Mouse (Mus musculus): ENCODE data around the gene Fndc11.

GRCm38 (mm10) chr2:181188681-181189080, 31.1 kb upstream of the Fndc11 start:
- no peak for TF ChIP-seq CTCF (IDR thresholded peaks at IDR 0.05; ENCODE audit: low read depth, low read length)
- no peak for TF ChIP-seq POLR2A (IDR thresholded peaks at IDR 0.05; ENCODE audit: extremely low read depth, insufficient read depth, low read length)
